Mouse (Mus musculus) ES-E14 (cell line): ENCODE measurements at regions not wholly inside any gene's neighbourhood (a gene's known extent, or its start where the extent isn't known, plus 50 kb on each side); places are given as distances from the start of the nearest gene placed in this dataset.

Experiments used
- HCFC1 ChIP-seq: IDR thresholded peaks from 2 replicates; pipeline ENCODE4 v1.6.1; 2012; ENCODE audit warnings: low read length, inconsistent platforms, borderline replicate concordance; ENCODE audit not compliant: insufficient read depth
- ZC3H11A ChIP-seq: IDR thresholded peaks from 2 replicates; pipeline ENCODE4 v1.6.1; 2012; ENCODE audit warnings: low read depth, mild to moderate bottlenecking, inconsistent platforms, low read length, borderline replicate concordance

DNA sequence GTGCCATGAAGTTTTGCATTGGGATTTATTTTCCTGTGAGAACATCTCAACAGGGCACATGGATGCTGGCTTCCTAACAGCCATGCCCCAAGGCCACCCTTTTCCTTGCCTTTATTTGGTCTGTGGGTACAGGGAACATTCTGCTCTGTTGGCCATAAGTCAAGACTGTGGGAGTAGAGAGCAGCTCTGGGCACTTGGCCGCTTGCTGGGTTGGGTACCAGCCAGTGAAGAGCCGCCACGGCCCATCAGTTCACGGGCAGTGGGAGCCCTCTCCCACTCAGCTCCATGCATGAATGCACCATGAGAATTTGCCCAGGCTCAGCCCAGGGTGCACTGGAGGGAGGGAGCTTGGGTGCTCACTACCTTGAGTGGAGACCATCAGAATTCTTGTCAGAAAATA lies 116.6 kb downstream of the Bod1 start:
- TF ChIP-seq HCFC1: no peak
- no peak for TF ChIP-seq ZC3H11A
